Mouse (Mus musculus): Measurements from ENCODE around the gene Mier1. TPM values are rescaled to one million over a fixed set of nuclear protein-coding genes. Genes with fewer than 3 reads are reported as not detected.

The Mier1 gene
- polyA plus RNA-seq, 1 experiment = 9.7 TPM

DNA sequence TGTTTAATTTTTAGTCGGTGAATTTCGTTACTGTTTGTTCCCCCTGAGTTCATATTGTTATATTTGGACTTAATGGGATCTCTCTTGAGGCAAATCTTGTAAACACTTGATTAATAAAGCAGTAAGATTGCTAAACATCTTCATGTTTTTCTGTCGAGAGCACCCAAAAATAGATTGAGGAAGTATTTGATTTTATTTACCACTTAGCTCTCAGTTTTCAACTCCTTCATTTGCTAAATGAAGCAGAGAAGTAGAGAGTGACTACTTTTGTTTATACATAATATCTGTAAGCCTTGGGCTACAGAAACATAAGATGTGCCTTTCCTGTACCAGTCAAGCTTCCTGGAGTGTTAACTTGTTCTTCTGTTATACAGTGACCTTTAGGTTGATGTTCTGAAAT lies 6.2 kb downstream of the Mier1 start:
- Histone ChIP-seq H3K4me3 (ENCODE audit: extremely low read depth, insufficient read depth, insufficient read length) (peak overlapping the region; percentile 96; the same call in 1 of the 2 replicates), H3K36me3 (ENCODE audit: control insufficient read depth, insufficient read depth, low read length) (0 out of 2 replicates have a peak, but pooled peaks cover 3% of the 10 kb centered on the region), H3K27ac (ENCODE audit: insufficient read depth, low read length) (no peak overlapping the region), H3K4me1 (ENCODE audit: control insufficient read depth, insufficient read depth, insufficient read length) (peaks cover 6% of the 10 kb centered on the region), H3K27me3 (ENCODE audit: control insufficient read depth, insufficient read depth, low read length) (no peaks in the 10 kb centered on the region)
- TF ChIP-seq POLR2A (IDR thresholded peaks at IDR 0.05; ENCODE audit: low read depth, low read length) = no peak
- no peak for TF ChIP-seq CTCF (IDR thresholded peaks at IDR 0.05; ENCODE audit: extremely low read depth, insufficient read depth, insufficient read length, insufficient replicate concordance)
- DNase-seq (ENCODE audit: low read depth in 1 of 2, low spot score in 2 of 2) = no peak
- WGBS = 0% methylated on average over 3 of the region's 3 CpGs

DNA sequence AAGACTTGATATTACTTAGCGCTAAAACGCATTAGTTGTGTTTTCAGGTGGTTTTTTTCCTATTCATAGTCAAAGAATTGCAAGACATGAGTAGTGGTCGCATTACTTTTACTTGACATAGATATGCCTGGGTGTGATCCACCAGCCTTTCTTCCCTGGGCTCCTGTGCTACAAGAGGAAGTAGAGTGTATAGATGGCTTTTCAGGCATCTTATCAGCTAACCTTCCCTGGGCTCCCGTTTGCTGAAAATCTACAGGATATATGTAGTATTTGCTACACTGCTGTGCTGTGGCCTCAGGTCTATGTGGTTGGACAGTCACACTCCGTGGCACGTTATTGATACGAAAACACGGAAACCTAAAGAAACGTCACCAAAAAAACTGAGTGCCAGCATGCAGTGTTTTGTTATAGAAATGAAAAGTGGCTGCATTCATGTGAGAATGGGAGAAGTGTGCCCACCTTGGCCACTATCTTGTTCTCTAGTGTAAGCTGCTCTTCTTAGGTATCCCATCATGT lies 6.7 kb downstream of the Mier1 start:
- peak overlapping the region; percentile 17 for H3K27ac ChIP-seq (ENCODE audit: insufficient read depth, low read length)
- 0 out of 2 replicates have a peak, but pooled peaks cover 3% of the 10 kb centered on the region for H3K36me3 ChIP-seq (ENCODE audit: control insufficient read depth, insufficient read depth, low read length)
- no peak for DNase-seq (ENCODE audit: low read depth in 1 of 2, low spot score in 2 of 2)
- no peak for TF ChIP-seq CTCF (IDR thresholded peaks at IDR 0.05; ENCODE audit: extremely low read depth, insufficient read depth, insufficient read length, insufficient replicate concordance)
- peaks cover 6% of the 10 kb centered on the region for H3K4me1 ChIP-seq (ENCODE audit: control insufficient read depth, insufficient read depth, insufficient read length)
- no peak overlapping the region for H3K4me3 ChIP-seq (ENCODE audit: extremely low read depth, insufficient read depth, insufficient read length)
- no peaks in the 10 kb centered on the region for H3K27me3 ChIP-seq (ENCODE audit: control insufficient read depth, insufficient read depth, low read length)
- WGBS = 39% methylated on average over 9 of the region's 9 CpGs

GRCm38 (mm10) chr4:103123086-103123485 lies 8.9 kb downstream of the Mier1 start:
- Histone ChIP-seq H3K4me1 (ENCODE audit: control insufficient read depth, insufficient read depth, insufficient read length) (peaks cover 8% of the 10 kb centered on the region), H3K27ac (ENCODE audit: insufficient read depth, low read length) (no peak overlapping the region), H3K27me3 (ENCODE audit: control insufficient read depth, insufficient read depth, low read length) (no peaks in the 10 kb centered on the region), H3K36me3 (ENCODE audit: control insufficient read depth, insufficient read depth, low read length) (no peaks in the 10 kb centered on the region), H3K4me3 (ENCODE audit: extremely low read depth, insufficient read depth, insufficient read length) (peak overlapping the region; percentile 16; the same call in 1 of the 2 replicates)
- no peak for TF ChIP-seq CTCF (IDR thresholded peaks at IDR 0.05; ENCODE audit: extremely low read depth, insufficient read depth, insufficient read length, insufficient replicate concordance)
- no peak for TF ChIP-seq POLR2A (IDR thresholded peaks at IDR 0.05; ENCODE audit: low read depth, low read length)
- no peak for DNase-seq (ENCODE audit: low read depth in 1 of 2, low spot score in 2 of 2)
- WGBS = 10% methylated on average over 2 of the region's 2 CpGs

- H3K27me3 ChIP-seq (ENCODE audit: control insufficient read depth, insufficient read depth, low read length) = no peaks in the 10 kb centered on the region
- DNase-seq (ENCODE audit: low read depth in 1 of 2, low spot score in 2 of 2) = no peak
- peaks cover 8% of the 10 kb centered on the region for H3K4me1 ChIP-seq (ENCODE audit: control insufficient read depth, insufficient read depth, insufficient read length)
- H3K27ac ChIP-seq (ENCODE audit: insufficient read depth, low read length) = no peak overlapping the region
- no peak overlapping the region for H3K4me3 ChIP-seq (ENCODE audit: extremely low read depth, insufficient read depth, insufficient read length)
- TF ChIP-seq CTCF (IDR thresholded peaks at IDR 0.05; ENCODE audit: extremely low read depth, insufficient read depth, insufficient read length, insufficient replicate concordance) (no peak), POLR2A (IDR thresholded peaks at IDR 0.05; ENCODE audit: low read depth, low read length) (no peak)
- no peaks in the 10 kb centered on the region for H3K36me3 ChIP-seq (ENCODE audit: control insufficient read depth, insufficient read depth, low read length)
Observed at GRCm38 (mm10) chr4:103123606-103124005, 9.4 kb downstream of the Mier1 start.

- TF ChIP-seq CTCF (IDR thresholded peaks at IDR 0.05; ENCODE audit: extremely low read depth, insufficient read depth, insufficient read length, insufficient replicate concordance) (no peak), POLR2A (IDR thresholded peaks at IDR 0.05; ENCODE audit: low read depth, low read length) (no peak)
- H3K27me3 ChIP-seq (ENCODE audit: control insufficient read depth, insufficient read depth, low read length) = no peaks in the 10 kb centered on the region
- DNase-seq (ENCODE audit: low read depth in 1 of 2, low spot score in 2 of 2) = no peak
- H3K36me3 ChIP-seq (ENCODE audit: control insufficient read depth, insufficient read depth, low read length) = peaks cover 4% of the 10 kb centered on the region
- peaks cover 5% of the 10 kb centered on the region for H3K4me1 ChIP-seq (ENCODE audit: control insufficient read depth, insufficient read depth, insufficient read length)
- H3K27ac ChIP-seq (ENCODE audit: insufficient read depth, low read length) = no peak overlapping the region
- 65% methylated on average over 4 of the region's 4 CpGs for WGBS
- no peak overlapping the region for H3K4me3 ChIP-seq (ENCODE audit: extremely low read depth, insufficient read depth, insufficient read length)
Observed at GRCm38 (mm10) chr4:103126533-103126932, 12.3 kb downstream of the Mier1 start.

GRCm38 (mm10) chr4:103136946-103137345 lies 22.8 kb downstream of the Mier1 start:
- H3K4me3 ChIP-seq (ENCODE audit: extremely low read depth, insufficient read depth, insufficient read length) = no peak overlapping the region; the same call in 1 of the 2 replicates
- DNase-seq (ENCODE audit: low read depth in 1 of 2, low spot score in 2 of 2) = no peak
- WGBS = 42% methylated on average over 1 of the region's 1 CpGs
- H3K4me1 ChIP-seq (ENCODE audit: control insufficient read depth, insufficient read depth, insufficient read length) = no peaks in the 10 kb centered on the region
- H3K36me3 ChIP-seq (ENCODE audit: control insufficient read depth, insufficient read depth, low read length) = peaks cover 16% of the 10 kb centered on the region
- H3K27me3 ChIP-seq (ENCODE audit: control insufficient read depth, insufficient read depth, low read length) = no peaks in the 10 kb centered on the region
- no peak overlapping the region for H3K27ac ChIP-seq (ENCODE audit: insufficient read depth, low read length)
- no peak for TF ChIP-seq CTCF (IDR thresholded peaks at IDR 0.05; ENCODE audit: extremely low read depth, insufficient read depth, insufficient read length, insufficient replicate concordance)
- TF ChIP-seq POLR2A (IDR thresholded peaks at IDR 0.05; ENCODE audit: low read depth, low read length) = no peak

GRCm38 (mm10) chr4:103146339-103146738 lies 32.1 kb downstream of the Mier1 start:
- no peaks in the 10 kb centered on the region for H3K4me1 ChIP-seq (ENCODE audit: control insufficient read depth, insufficient read depth, insufficient read length)
- WGBS = 51% methylated on average over 5 of the region's 5 CpGs
- TF ChIP-seq POLR2A (IDR thresholded peaks at IDR 0.05; ENCODE audit: low read depth, low read length) (no peak), CTCF (IDR thresholded peaks at IDR 0.05; ENCODE audit: extremely low read depth, insufficient read depth, insufficient read length, insufficient replicate concordance) (peak; percentile 84)

More at GRCm38 (mm10) chr4:103146339-103146738, 32.1 kb downstream of the Mier1 start:
- H3K4me3 ChIP-seq (ENCODE audit: extremely low read depth, insufficient read depth, insufficient read length) = no peak overlapping the region
- peaks cover 36% of the 10 kb centered on the region for H3K36me3 ChIP-seq (ENCODE audit: control insufficient read depth, insufficient read depth, low read length)
- DNase-seq (ENCODE audit: low read depth in 1 of 2, low spot score in 2 of 2) = peak; percentile 29 to 70
- H3K27me3 ChIP-seq (ENCODE audit: control insufficient read depth, insufficient read depth, low read length) = no peaks in the 10 kb centered on the region
- H3K27ac ChIP-seq (ENCODE audit: insufficient read depth, low read length) = no peak overlapping the region
